Mouse (Mus musculus): ENCODE results near the gene Hoxb1. TPM values are rescaled to one million over a fixed set of nuclear protein-coding genes. Genes with fewer than 3 reads are reported as not detected.

Hoxb1 gene
- polyA plus RNA-seq, 1 experiment from 2014 or later = 0.13 TPM

GRCm38 (mm10) chr11:96345220-96345892, 20.2 kb upstream of the Hoxb1 start:
- Histone ChIP-seq H3K27me3 (replicated peaks; ENCODE audit: control insufficient read depth, insufficient read depth, low read length) (peaks cover 96% of the 10 kb centered on the region), H3K9me3 (ENCODE audit: control insufficient read depth, low read length) (no peaks in the 10 kb centered on the region), H3K27ac (replicated peaks; ENCODE audit: low read depth, low read length) (no peak overlapping the region; the same call in 1 of the 2 replicates), H3K4me1 (ENCODE audit: control insufficient read depth, insufficient read depth, low read length) (no peaks in the 10 kb centered on the region), H3K4me2 (ENCODE audit: low read depth, low read length) (peak overlapping the region; percentile 47; the same call in 1 of the 2 replicates), H3K4me3 (ENCODE audit: low read depth, low read length) (peak overlapping the region; percentile 24), H3K9ac (ENCODE audit: low read depth, low read length) (peak overlapping the region; percentile 42), H3K36me3 (ENCODE audit: control insufficient read depth, insufficient read depth, low read length) (no peaks in the 10 kb centered on the region)
- ATAC-seq (ENCODE audit: low read depth) = no peak
- no peak for DNase-seq (ENCODE audit: low spot score)
- WGBS = 3% methylated on average over 23 of the region's 56 CpGs

DNA sequence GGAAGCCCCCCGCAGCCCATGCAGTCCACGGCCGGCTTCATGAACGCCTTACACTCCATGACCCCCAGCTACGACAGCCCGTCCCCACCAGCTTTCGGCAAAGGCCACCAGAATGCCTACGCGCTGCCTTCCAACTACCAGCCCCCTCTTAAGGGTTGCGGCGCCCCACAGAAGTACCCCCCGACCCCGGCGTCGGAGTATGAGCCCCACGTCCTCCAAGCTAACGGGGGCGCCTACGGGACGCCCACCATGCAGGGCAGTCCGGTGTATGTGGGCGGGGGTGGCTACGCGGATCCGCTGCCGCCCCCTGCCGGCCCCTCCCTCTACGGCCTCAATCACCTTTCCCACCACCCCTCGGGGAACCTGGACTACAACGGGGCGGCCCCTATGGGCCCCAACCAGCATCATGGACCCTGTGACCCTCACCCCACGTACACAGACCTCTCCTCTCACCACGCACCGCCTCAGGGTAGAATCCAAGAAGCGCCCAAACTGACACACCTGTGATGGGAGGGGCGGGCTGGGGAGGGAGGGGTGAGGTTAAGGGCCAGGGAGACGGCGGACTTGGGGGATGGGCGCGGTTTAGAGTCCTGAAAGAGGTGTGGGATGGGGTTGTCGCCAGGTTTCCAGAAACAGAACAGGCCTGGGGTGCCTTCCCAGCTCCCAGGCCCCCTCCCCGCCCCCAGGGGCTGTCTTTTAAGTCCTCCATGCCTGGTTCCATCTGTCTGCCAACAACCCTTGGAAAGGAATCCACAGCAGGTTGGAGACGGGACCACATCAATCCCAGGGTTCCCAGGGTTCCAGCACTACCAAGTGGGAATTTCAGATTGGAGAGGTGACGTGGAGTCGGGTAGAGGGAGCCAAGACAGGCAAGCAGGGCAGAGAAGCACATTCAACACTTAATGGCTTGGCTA, 19.4 kb upstream of the Hoxb1 start:
- Histone ChIP-seq H3K4me1 (ENCODE audit: control insufficient read depth, insufficient read depth, low read length) (no peaks in the 10 kb centered on the region), H3K9ac (ENCODE audit: low read depth, low read length) (peak overlapping the region; percentile 1; the same call in 1 of the 2 replicates), H3K36me3 (ENCODE audit: control insufficient read depth, insufficient read depth, low read length) (no peaks in the 10 kb centered on the region), H3K4me2 (ENCODE audit: low read depth, low read length) (peak overlapping the region; percentile 47; the same call in 1 of the 2 replicates), H3K27ac (replicated peaks; ENCODE audit: low read depth, low read length) (no peak overlapping the region; the same call in 1 of the 2 replicates), H3K27me3 (replicated peaks; ENCODE audit: control insufficient read depth, insufficient read depth, low read length) (peaks cover 96% of the 10 kb centered on the region), H3K4me3 (ENCODE audit: low read depth, low read length) (peak overlapping the region; percentile 24), H3K9me3 (ENCODE audit: control insufficient read depth, low read length) (no peaks in the 10 kb centered on the region)
- WGBS = 4% methylated on average over 34 of the region's 45 CpGs
- ATAC-seq (ENCODE audit: low read depth) = no peak
- no peak for DNase-seq (ENCODE audit: low spot score)

DNA sequence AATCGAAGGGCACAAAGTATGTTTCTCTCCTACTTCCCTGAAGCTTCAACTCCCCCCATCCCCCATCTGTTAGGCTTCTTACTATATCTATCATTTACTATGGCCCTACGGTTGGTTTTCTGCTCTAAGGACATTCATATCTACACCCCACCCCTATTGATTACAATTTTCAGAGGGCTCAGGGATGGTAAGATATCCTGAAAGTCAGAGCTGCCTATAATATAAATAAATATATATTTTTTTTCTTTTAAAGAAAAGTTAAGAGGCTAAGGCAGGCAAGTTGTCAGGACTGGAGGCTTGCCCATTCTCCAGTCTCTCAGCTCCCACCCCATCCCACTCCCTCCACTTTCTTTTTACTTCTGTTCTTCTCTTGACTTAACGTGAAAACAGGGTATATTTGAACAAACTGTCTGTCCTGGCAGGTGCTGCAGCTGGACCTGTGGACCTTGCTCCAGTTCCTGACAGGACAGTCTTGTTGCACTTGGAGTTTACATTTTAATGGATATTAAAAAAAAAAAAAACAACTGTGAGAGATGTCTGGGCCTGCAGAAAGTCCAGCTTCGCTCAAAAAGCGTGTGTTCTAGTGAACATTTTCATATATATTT, 18.5 kb upstream of the Hoxb1 start:
- Histone ChIP-seq H3K9me3 (ENCODE audit: control insufficient read depth, low read length) (no peaks in the 10 kb centered on the region), H3K4me2 (ENCODE audit: low read depth, low read length) (no peak overlapping the region), H3K4me1 (ENCODE audit: control insufficient read depth, insufficient read depth, low read length) (no peaks in the 10 kb centered on the region), H3K27me3 (replicated peaks; ENCODE audit: control insufficient read depth, insufficient read depth, low read length) (peaks cover 97% of the 10 kb centered on the region), H3K4me3 (ENCODE audit: low read depth, low read length) (no peak overlapping the region), H3K36me3 (ENCODE audit: control insufficient read depth, insufficient read depth, low read length) (no peaks in the 10 kb centered on the region), H3K27ac (replicated peaks; ENCODE audit: low read depth, low read length) (no peak overlapping the region), H3K9ac (ENCODE audit: low read depth, low read length) (no peak overlapping the region)
- no peak for DNase-seq (ENCODE audit: low spot score)
- no peak for ATAC-seq (ENCODE audit: low read depth)
- WGBS = 26% methylated on average over 5 of the region's 5 CpGs

- no peak overlapping the region for H3K9ac ChIP-seq (ENCODE audit: low read depth, low read length)
- no peak overlapping the region; the same call in 1 of the 2 replicates for H3K27ac ChIP-seq (replicated peaks; ENCODE audit: low read depth, low read length)
- no peaks in the 10 kb centered on the region for H3K9me3 ChIP-seq (ENCODE audit: control insufficient read depth, low read length)
- DNase-seq (ENCODE audit: low spot score) (no peak), ATAC-seq (ENCODE audit: low read depth) (no peak)
- 13% methylated on average over 4 of the region's 4 CpGs for whole genome bisulfite sequencing
- no peak overlapping the region for H3K4me3 ChIP-seq (ENCODE audit: low read depth, low read length)
- H3K4me2 ChIP-seq (ENCODE audit: low read depth, low read length) = no peak overlapping the region; the same call in 1 of the 2 replicates
- no peaks in the 10 kb centered on the region for H3K36me3 ChIP-seq (ENCODE audit: control insufficient read depth, insufficient read depth, low read length)
- no peaks in the 10 kb centered on the region for H3K4me1 ChIP-seq (ENCODE audit: control insufficient read depth, insufficient read depth, low read length)
- peaks cover 96% of the 10 kb centered on the region for H3K27me3 ChIP-seq (replicated peaks; ENCODE audit: control insufficient read depth, insufficient read depth, low read length)
Observed at GRCm38 (mm10) chr11:96347717-96348116, 17.8 kb upstream of the Hoxb1 start.

- Histone ChIP-seq H3K9me3 (ENCODE audit: control insufficient read depth, low read length) (no peaks in the 10 kb centered on the region), H3K36me3 (ENCODE audit: control insufficient read depth, insufficient read depth, low read length) (no peaks in the 10 kb centered on the region), H3K9ac (ENCODE audit: low read depth, low read length) (no peak overlapping the region), H3K4me3 (ENCODE audit: low read depth, low read length) (no peak overlapping the region), H3K27ac (replicated peaks; ENCODE audit: low read depth, low read length) (no peak overlapping the region; the same call in 1 of the 2 replicates), H3K4me2 (ENCODE audit: low read depth, low read length) (no peak overlapping the region; the same call in 1 of the 2 replicates), H3K27me3 (replicated peaks; ENCODE audit: control insufficient read depth, insufficient read depth, low read length) (peaks cover 96% of the 10 kb centered on the region), H3K4me1 (ENCODE audit: control insufficient read depth, insufficient read depth, low read length) (no peaks in the 10 kb centered on the region)
- DNase-seq (ENCODE audit: low spot score) = no peak
- no peak for ATAC-seq (ENCODE audit: low read depth)
- WGBS = 8% methylated on average over 21 of the region's 21 CpGs
Observed at GRCm38 (mm10) chr11:96348141-96348928, 17.2 kb upstream of the Hoxb1 start.

DNA sequence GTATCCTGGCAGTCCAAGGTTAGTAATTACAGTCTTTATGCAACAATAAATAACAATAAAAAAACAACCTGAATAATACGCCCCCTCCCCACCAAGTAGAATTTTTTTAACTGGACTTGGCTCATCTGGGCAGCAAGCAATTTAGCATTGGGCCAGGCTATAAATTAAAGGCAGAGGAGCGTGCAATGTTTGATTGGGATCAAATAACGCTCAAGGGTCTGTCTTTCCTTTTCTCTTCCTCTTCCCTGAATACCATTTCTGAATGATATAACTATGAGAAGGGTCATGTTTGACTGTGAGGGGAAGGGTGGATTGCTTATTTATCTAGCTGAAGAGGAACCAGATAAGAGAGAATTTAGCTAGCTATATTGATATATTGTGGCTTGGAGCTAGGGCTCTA, 16.6 kb upstream of the Hoxb1 start:
- Histone ChIP-seq H3K4me1 (ENCODE audit: control insufficient read depth, insufficient read depth, low read length) (no peaks in the 10 kb centered on the region), H3K4me3 (ENCODE audit: low read depth, low read length) (no peak overlapping the region), H3K36me3 (ENCODE audit: control insufficient read depth, insufficient read depth, low read length) (no peaks in the 10 kb centered on the region), H3K4me2 (ENCODE audit: low read depth, low read length) (no peak overlapping the region; the same call in 1 of the 2 replicates), H3K27ac (replicated peaks; ENCODE audit: low read depth, low read length) (no peak overlapping the region), H3K9me3 (ENCODE audit: control insufficient read depth, low read length) (no peaks in the 10 kb centered on the region), H3K27me3 (replicated peaks; ENCODE audit: control insufficient read depth, insufficient read depth, low read length) (peaks cover 96% of the 10 kb centered on the region), H3K9ac (ENCODE audit: low read depth, low read length) (no peak overlapping the region)
- 27% methylated on average over 3 of the region's 3 CpGs for WGBS
- ATAC-seq (ENCODE audit: low read depth) = no peak
- DNase-seq (ENCODE audit: low spot score) = no peak

- no peak for ATAC-seq (ENCODE audit: low read depth)
- Histone ChIP-seq H3K4me3 (ENCODE audit: low read depth, low read length) (no peak overlapping the region), H3K27ac (replicated peaks; ENCODE audit: low read depth, low read length) (no peak overlapping the region), H3K4me1 (ENCODE audit: control insufficient read depth, insufficient read depth, low read length) (no peaks in the 10 kb centered on the region), H3K27me3 (replicated peaks; ENCODE audit: control insufficient read depth, insufficient read depth, low read length) (peaks cover 96% of the 10 kb centered on the region), H3K9me3 (ENCODE audit: control insufficient read depth, low read length) (no peaks in the 10 kb centered on the region), H3K4me2 (ENCODE audit: low read depth, low read length) (peak overlapping the region; percentile 3; the same call in 1 of the 2 replicates), H3K9ac (ENCODE audit: low read depth, low read length) (no peak overlapping the region; the same call in 1 of the 2 replicates), H3K36me3 (ENCODE audit: control insufficient read depth, insufficient read depth, low read length) (no peaks in the 10 kb centered on the region)
- 11% methylated on average over 14 of the region's 14 CpGs for WGBS
- DNase-seq (ENCODE audit: low spot score) = no peak
Observed at GRCm38 (mm10) chr11:96349491-96350340, 15.8 kb upstream of the Hoxb1 start.

Data from embryonic facial prominence, embryonic 14.5 days (tissue).